Mouse (Mus musculus) adrenal gland, adult (tissue): ENCODE results near the gene Vldlr.

Experiments used
- DNase-seq, 2 experiments: peaks; one replicate each; pipeline ENCODE4 v3.0.0; 2022 to 2023; ENCODE audit warnings: low spot score in 1 of 2; ENCODE audit not compliant: inconsistent age in 2 of 2

Vldlr gene

GRCm38 (mm10) chr19:27216318-27216717, at the start of gene Vldlr:
Gene Vldlr, plus strand, starts transcription at chr19:27216484.
- no peak for DNase-seq

DNA sequence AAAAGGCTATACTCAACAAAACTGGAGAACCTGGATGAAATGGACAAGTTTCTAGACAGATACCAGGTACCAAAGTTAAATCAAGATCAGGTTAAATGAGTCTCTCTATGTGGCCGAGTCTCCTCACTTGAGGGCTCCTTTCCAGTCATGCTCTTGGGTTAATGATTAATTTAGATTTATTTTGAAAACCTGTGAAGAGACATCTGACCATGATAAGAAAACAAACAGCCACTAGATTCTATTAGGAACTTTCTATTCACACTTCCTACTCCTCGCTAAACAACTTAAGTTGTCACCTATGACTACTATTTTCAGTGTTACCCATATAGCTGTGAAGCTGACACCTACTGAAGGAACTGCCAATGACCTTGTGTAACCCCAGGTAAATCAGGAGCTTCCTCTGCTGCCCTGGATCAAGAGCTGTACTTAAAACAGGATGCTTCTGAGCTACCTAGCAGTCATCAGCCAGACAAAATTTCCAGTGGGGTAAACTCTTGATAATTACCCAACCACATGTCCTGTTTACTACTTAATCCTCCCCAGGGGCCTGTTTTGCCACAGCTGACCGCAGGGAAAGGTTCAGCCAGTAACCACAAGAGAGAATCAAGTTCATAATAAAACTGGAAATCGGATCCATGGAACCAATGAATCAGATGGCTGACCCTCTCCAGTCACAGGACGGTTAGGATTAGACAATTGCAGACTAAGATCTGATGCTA, 48.5 kb upstream of the Vldlr start:
- DNase-seq, result no peak

GRCm38 (mm10) chr19:27173836-27174235, 42.4 kb upstream of the Vldlr start:
- peak in 1 of 2 experiments; percentile 33 for DNase-seq

DNA sequence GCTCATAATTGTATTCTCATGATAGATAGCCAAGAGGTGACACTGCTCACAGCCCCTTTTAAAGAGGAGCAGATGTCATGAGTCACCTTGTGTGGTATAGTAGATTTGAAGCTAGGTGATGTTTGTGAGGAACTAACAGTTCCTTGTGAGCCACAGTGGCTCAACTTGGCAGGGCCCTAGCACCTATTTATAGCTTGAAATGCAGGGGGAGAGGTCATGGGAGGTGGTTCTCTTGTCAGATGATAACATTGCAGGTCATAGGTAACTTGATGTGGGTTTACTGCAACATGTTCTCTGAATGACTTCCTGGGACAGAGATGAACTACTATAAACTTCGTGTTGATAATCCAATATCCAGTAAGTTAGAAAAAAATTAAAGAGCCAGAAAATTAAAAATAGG, 40.7 kb upstream of the Vldlr start:
- DNase-seq, result no peak

- DNase-seq, result no peak
These were observed 39.7 kb upstream of the Vldlr start for GRCm38 (mm10) chr19:27176558-27176957.

GRCm38 (mm10) chr19:27178195-27178807, 38.0 kb upstream of the Vldlr start:
- peak in 1 of 2 experiments; percentile 35 for DNase-seq

GRCm38 (mm10) chr19:27180351-27181122, 35.7 kb upstream of the Vldlr start:
- peak in 1 of 2 experiments; percentile 50 for DNase-seq

- DNase-seq, result no peak
These were observed 32.8 kb upstream of the Vldlr start for GRCm38 (mm10) chr19:27183511-27183910.

- no peak for DNase-seq
These were observed 12.5 kb upstream of the Vldlr start for GRCm38 (mm10) chr19:27203711-27204238.

DNA sequence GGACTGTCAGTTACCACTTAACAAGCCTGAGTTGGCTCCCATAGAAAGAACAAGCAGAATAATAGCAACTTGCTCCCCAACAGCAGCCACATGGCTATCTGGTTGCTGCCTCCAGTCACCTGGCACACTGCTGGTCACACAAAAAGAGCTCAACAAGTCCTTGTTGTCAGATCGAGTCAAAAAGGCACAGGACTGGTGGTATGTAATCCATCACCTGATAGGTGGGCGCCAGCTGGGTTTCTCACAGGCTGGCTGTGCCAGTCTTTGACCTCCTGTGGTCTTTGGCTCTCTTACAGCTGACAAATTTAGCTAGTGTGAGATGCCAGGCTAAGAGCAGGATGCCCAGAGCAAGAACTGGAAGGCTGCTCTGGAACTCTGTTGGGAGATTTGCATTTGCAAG, 5.3 kb upstream of the Vldlr start:
- DNase-seq, result no peak

DNA sequence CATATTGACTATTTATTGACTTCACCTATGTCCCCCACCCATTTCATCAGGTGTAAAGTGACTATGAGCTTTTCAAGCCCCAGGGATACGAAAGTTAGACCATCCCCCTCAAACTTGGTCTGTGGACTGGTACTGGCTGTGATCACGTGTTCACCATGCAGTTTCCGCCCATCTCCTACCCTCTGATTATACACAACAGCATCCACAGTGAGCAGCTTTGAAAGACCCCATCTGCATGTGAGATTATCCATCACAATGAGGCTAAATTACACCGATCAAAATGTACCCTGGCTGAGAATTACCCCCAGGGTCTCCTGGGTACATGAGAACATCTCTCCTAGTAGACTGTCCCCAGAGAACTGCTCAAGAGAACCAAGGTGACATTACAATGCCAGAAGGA, 688 bp upstream of the Vldlr start:
- no peak for DNase-seq

- peak; percentile 70 to 88 for DNase-seq
These were observed 601 bp downstream of the Vldlr start for GRCm38 (mm10) chr19:27216767-27217403.

DNA sequence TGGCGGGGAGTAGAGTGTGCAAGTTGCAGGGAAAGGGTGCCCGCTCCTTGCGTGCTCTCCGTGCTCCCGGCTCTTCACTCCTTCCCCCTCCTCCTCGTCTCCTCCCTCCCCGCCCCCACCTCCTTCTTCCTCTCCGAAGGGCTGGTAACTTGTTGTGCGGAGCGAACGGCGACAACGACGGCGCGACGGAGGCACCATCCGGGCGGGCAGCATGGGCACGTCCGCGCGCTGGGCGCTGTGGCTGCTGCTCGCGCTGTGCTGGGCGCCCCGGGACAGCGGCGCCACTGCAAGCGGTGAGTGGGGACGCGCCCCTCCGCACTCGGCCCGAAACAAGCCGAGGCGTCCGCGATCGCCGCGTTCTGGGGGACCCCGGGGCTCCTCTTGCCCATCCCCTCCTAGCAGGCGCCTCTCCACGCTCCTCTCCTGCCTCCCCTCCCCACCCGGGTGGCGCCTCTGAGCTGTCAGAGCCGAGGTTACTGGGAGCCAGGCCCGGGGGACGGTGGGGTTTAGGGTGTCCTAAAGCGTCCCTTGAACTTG, 1.2 kb downstream of the Vldlr start:
- DNase-seq, result peak; percentile 52 to 89

GRCm38 (mm10) chr19:27217941-27218411, 1.7 kb downstream of the Vldlr start:
- DNase-seq, result peak; percentile 39 to 81

- peak; percentile 82 to 94 for DNase-seq
These were observed 2.4 kb downstream of the Vldlr start for GRCm38 (mm10) chr19:27218561-27219262.

GRCm38 (mm10) chr19:27219586-27219985, 3.3 kb downstream of the Vldlr start:
- DNase-seq, result no peak

DNA sequence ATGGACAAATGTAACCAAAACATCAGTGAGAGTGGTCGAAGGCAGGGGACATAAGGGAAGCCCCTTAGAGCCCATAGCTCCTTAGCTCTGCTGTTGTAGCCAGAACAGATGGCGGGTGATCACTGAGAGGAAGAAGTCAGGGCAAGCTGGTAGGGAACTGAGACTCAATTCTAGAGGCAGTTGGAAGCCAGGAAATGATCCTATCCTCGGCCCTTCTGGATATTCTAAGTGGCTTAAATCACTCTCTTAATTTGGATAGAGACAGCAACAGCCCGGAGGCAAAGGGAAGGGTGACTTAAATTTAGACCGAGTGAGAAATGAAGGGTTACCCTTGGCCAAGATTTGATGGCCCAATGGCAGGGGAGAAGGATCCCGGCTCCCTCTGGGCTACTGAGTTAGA, 6.8 kb downstream of the Vldlr start:
- DNase-seq, result no peak

DNA sequence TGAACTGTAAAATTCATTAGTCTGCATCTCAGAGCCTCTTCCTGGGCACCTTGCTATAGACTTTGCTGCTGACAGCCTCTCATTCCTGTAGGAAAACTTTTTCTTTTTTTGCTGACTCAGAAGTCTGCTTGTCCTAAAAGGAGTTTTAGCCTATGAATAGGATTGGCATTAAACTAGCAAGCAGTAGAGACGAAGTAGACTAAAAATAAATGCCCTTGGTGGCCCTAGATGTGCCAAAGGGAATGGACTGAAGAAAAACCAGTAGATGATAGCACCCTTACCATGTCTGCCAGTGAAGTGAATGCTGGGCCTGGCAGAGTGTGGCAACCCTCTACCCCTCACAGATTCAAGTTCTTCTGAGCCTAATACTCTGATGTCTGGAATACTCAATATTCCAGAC, 8.1 kb downstream of the Vldlr start:
- peak in 1 of 2 experiments; percentile 33 for DNase-seq

DNA sequence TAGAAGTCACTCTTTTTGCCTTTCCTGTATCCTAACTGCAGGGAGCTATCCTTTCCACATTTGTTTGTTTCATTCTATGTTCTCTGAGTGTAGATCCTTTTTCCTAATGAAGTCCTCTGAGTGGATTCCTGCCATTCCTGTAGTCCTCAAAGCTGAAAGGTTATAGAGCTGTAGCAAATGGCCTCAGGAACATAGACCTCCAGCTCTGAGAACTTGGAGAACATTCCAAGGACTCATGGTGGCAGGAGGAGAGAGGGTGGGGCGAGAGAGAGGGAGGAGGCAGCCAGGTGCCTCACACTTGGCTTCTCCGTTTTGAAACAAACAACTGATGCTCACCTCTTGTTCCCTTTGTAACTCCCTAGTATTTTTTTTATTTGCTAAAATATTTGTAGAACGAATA, 10.3 kb downstream of the Vldlr start:
- no peak for DNase-seq

GRCm38 (mm10) chr19:27227131-27227530, 10.8 kb downstream of the Vldlr start:
- no peak for DNase-seq
